Mouse (Mus musculus) cortical plate, adult 2 months (tissue): Measurements from ENCODE around the gene Lama2.

ENCODE experiments used
- CTCF ChIP-seq: fragments of 200-500 bp; IDR thresholded peaks from 2 replicates; pipeline ENCODE4 v1.5.1; 2011; ENCODE audit warnings: mild to moderate bottlenecking, control low read depth, low read length; ENCODE audit not compliant: insufficient read depth; ENCODE audit errors: extremely low read depth
- POLR2A ChIP-seq: fragments of 200-500 bp; IDR thresholded peaks from 2 replicates; pipeline ENCODE4 v1.6.1; 2011; ENCODE audit warnings: mild to moderate bottlenecking, low read length, control low read depth; ENCODE audit not compliant: insufficient read depth; ENCODE audit errors: extremely low read depth

- TF ChIP-seq CTCF (no peak), POLR2A (no peak)
Observed at GRCm38 (mm10) chr10:27184185-27184584, 435.4 kb downstream of the Lama2 start.
